Mouse (Mus musculus): Measurements from ENCODE around the gene 4932438H23Rik.
"Not testable (repeated sequence)": the region's sequence is repeated elsewhere in the genome, so short reads cannot be mapped to it uniquely, and the experiment has no call there.

Gene 4932438H23Rik

DNA sequence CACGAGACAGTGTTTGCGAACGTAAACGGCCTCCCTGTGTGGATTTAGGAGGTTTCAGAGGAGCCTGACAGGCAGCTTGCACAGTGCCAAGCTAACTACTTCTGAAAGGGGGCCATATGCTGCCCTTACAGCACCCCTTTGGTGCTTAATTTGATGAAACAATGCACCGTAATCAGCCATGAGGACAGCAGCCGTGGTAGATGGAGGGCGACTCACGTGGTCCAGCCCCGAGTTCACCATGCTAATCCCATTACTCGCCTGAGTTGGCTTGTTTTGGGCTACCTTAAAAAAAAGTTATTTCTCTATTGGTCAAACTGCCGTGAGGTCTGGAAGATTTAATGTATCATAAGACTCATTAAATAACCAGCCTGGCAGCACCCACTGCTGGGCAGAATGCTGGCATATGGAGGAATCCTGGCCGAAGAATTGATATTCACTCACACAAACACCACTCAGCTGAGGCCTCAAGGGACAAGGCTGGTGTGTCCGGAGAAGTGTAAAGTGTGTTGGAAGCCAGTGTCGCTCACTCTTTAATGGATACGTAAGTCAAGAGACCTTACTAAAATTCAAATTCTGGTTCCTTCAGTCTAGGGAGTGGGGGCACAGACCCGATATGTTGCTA, 4.6 kb upstream of the 4932438H23Rik start:
- ATAC-seq (ENCODE audit: low TSS enrichment) = no peak

DNA sequence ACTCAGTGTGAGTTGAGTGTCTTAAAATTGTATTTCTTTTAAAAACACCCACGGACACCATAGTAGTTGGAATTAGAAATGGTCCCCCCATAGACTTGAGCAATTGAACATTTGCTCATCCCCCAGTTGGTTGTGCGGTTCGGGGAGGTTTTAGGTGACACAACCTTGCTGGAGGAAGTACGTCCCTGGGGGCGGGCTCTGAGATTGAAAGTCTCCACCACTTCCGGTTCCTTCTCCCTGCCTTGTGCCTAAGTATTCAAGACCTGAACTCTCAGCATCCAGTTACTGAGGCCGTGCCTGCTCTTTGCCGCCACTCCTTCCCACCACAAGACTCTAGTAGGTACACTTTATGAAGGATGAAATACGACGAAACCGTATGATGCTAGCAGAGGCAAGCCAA, 2.9 kb upstream of the 4932438H23Rik start:
- ATAC-seq (ENCODE audit: low TSS enrichment) = no peak

DNA sequence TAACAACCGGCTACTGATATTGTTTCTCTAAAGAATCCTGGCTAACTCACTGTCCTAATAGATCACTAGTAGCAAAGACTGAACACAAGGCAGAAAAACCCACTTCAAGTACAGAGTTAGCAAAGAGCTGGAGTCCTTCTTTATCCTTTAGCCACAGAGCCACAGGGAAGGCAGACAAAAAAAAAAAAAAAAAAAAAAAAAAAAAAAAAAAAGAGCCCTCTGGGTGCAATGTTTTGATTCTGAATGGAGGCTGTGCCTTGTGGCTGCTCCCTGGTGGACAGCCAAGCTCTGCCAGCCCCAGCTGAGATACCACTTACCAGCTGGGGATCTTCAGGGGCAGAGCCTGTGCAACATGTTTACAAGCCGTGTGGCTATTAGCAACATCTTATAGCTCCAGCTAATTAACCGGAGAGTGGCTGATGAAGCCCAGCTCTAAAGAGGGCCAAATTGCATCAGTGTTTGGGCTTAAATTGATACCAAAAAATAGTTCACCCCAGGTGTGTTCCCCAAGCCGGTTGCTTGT, 2.1 kb upstream of the 4932438H23Rik start:
- ATAC-seq (ENCODE audit: low TSS enrichment) = no peak

DNA sequence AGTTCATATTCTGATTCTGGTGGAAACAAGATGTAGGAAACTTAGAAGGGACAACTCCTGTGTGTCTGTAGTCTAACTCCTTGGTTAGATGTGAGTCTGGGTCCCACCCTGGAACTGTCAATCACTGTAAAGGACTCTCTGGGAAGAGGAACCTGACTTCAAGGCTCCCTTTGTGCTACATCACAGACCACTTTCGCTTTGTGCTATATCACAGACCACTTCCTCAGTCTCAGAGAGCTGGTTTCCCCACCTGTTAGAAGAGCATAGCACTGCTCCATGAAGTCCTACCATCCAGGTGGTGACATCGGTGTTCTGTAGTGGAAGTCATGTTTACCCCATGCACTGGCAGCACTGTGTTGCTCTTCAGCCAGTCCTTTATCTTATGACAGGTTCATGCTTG, 1.1 kb upstream of the 4932438H23Rik start:
- no peak for ATAC-seq (ENCODE audit: low TSS enrichment)

DNA sequence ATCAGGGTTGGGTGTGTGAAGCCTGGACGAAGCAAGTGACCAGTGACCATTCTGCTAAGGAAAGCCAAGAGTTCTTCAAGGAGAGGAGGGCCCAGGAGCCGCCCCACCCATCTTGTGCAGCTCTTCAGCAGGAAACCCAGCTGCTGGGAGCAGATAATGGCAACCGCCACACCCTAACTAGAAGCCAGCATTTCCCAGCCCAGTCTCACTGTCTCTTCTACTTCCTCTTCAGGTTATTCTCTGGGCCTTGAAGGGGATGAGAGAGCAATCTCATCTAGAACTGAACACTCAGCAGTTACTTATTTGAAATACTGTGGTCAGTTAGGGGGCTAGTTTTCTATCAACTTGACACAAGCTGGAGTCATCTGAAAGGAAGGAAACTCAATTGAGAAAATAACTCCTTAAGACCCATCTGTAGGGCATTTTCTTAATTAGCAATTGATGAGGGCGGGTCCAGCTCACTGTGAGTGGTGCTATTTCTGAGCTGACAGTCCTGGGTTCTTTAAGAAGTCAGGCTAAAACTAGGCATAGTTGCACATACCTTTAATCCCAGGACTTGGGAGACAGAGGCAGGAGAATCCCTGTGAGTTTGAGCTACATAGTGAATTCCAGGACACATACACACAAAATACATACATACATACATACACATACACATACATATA, 8.1 kb downstream of the 4932438H23Rik start:
- ATAC-seq (ENCODE audit: low TSS enrichment) = no peak

DNA sequence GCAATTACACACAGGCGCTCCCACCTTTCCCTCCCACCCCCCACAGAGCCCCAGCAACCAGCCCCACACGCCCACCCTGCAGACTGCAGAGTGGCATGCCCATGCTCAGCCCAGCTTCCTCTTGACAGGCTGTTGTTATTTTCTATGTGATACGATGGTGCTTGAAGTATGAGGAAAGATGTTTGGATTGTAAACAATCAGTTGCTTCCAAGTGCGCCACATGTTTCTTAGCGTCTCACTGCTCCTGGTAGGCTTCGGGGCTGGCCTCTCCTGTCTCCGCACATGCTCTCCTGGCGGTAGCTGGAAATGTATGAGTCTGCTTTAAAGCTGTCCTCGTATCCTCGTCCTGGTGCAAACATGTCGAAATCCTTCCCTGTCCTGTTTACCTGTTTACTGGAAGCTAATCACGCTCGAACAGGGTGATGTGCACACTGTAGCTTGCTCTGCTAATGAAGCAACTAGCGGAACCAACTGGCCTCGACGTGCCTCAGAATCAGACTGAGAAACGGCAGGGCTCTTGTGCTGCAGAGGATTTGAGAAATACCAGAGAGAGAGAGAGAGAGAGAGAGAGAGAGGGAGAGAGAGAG, 9.6 kb downstream of the 4932438H23Rik start:
- ATAC-seq (ENCODE audit: low TSS enrichment) = no peak

DNA sequence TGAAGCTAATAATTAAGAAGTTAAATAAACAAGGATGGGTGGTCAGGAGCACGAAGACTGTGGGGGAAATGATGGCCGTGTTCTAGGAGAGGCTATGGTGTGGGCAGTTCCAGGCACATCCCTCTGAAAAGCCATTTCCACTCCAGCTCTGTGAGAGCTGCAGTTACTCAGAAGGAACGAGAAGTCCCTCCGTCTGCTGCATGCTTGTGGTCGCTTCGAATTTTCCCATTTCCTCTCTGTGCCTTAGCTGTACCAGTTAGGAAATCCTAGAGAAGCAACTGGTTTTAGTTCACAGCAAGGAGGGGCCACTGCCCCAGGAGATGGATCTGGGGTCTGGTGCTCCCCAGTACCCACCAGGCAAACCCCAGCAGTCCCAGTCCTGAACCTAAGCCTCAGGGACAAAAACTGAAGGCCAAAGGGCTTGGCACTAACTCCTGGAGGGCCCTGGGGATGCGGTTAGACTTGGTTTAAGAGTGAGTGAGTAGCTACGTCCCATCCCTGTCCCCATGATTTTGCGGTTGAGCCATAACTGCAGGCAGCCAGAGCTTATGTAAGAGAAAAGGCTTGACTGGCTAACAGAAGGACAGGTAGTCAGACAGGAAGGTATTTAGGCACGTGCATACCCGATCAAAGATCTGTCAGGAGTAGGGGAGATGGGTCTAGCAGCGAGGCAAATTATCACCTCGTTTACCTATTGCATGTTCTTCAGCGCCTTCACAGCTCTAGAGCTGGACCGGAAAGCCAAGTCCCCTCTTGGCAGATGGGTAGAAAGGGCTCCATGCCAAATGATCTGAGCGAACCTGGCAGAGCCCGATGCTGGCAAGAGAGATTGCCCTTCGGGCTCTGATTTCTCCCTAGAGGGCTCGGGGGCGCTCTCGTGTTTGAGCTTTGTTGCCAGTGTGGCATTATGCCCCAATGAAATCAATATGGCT, 10.3 kb downstream of the 4932438H23Rik start:
- ATAC-seq (ENCODE audit: low TSS enrichment) = no peak

DNA sequence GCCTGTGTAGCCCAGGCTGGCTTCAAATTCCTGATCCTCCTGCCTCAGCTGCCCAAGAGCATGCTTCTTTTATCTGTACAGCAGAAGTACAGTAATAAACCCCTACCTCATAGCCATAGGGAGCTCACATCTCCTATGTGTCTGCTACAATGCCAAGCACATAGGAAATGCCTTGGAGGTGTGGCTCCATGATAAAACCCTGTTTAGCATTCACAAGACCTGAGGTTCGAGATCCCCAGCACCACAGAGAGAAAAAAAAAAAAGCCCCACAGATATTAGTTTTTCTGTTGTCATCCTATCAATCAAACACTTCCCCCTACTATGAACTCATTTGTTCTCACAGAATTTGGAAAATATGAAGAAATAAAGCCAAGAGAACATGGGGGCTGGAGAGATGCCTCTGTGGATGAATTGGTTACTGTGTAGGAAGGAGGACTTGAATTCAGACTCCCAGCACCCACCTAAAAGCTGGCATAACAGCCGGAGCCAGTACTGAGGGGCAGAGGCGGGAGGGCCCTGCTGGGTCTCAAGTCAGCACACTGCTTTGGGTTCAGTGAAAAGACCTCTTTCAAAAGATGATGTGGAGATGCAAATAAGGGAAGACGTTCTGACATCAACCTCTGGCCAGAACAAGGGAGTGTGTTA, 11.8 kb downstream of the 4932438H23Rik start:
- no peak for ATAC-seq (ENCODE audit: low TSS enrichment)

DNA sequence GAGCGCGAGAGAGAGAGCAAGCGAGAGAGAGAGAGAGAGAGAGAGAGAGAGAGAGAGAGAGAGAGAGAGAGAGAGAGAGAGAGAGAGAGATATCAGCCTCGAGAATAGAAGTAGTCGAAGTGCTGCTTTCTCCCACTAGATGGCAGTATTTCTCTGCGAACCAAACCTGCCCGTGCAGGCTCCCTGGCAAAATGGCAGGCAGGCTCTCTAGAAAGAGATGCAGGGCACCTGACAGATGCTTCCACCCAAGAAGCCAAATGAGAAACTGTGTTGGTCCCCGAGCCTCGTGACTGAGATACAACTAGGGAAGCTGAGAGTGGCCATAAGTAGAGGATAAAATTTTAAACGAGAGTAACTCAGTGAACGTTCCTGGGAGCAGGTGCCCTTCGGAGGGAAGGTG, 13.4 kb downstream of the 4932438H23Rik start:
- ATAC-seq (ENCODE audit: low TSS enrichment) = peak; percentile 91

DNA sequence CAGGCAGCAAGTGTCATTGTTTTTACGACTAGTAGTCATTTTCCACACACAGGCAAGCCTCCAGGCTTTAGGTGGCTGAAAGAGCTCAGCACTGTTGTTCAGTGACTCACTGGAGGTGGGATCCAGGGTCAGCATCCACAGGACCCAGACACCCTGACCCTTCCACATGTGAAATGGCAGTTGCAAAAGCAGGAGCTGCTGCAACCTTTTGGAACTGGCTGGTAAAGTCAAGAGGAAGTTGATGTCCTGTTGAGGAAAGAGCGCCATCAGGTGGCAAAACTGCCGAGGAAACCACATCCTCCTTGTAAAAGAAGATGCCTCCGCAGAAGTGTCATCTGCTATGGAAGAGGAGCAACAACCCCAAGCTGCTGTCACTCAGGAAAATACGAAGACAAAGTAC, 18.7 kb downstream of the 4932438H23Rik start:
- no peak for ATAC-seq (ENCODE audit: low TSS enrichment)

DNA sequence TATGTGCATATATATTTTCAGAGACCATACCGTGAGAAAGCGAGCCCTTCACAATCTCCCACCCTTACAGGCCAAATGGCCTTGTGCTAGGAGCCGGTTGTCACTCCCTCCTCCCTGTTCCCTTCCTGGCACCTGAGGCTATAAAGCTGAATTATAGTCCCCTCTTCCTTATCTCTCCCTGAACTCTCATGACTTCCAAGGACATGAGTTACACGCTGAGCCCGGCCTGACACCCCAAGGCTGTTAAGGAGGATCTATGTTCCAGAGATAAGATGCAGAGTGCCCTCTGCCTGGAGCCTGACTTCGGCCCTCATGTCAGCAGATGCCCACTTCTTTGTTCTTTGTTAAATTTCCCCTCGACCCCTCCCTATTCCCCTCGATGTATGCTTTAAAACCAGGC, 19.5 kb downstream of the 4932438H23Rik start:
- not testable (repeated sequence) for ATAC-seq (ENCODE audit: low TSS enrichment)

DNA sequence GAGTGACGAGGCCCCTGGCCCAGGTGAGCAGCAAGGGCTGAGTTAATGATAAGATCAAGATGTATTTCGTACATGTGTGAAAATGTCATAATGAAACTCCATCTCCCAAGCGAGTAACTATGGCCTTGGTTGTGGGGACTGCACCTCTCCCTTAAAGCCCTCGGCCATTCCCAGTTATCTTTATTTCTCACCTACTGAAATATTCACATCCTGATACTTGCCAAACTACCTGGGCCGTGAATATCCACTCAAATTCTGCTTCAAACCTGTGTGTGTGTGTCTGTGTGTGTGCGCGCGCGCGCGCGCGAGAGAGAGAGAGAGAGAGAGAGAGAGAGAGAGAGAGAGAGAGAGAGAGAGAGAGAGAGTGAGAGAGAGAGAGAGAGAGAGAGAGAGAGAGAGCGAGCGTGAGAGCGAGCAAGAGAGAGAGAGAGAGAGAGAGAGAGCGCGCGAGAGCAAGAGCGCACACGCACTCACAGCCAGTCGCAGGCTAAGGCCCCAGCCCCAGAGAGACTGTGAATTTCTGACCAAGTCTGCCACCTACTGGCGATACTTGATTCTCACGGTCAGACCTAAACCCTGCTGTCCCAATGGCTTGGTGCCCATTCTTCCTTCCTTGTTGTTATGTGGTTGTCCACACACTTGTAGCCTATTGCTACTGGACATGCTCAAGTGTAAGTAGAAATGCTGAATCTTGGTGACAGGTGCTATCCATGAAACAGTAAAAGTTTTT, 21.6 kb downstream of the 4932438H23Rik start:
- ATAC-seq (ENCODE audit: low TSS enrichment) = peak; percentile 98

DNA sequence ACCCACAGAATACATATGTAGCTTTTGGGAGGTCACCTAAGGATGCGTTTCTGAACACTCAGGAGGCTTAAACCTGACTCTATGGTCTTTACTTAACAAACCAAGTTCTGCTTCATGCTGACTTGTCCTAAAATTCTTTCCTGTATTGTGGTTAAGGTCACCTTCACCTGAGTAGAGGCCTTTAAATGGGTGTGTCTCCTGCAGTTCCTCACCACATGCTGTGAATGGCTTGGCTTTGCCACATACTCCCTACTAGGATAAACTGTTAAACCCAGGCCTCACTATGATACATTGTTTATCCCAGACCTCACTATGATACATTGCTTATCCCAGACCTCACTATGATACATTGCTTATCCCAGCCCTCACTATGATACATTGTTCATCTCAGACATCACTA, 22.7 kb downstream of the 4932438H23Rik start:
- no peak for ATAC-seq (ENCODE audit: low TSS enrichment)

DNA sequence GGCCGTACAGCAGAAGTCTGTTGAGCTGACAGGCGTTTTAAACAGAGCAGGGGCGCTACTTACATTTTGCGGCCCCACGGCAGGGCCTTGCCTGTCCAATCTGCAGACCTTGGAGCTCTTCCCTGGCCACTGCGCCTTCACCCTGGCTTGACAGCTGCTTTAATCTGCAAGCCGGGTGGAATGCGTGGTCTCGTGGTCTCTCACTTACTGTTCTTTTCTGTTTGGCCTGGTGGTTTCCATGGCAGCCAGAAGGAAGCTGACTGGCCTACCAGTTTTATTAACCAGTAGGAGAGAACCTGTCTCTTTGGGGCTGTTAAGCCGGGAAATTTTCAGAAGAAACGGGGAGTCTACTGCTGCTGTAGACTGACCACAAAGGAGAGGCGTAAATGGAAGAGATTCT, 26.0 kb downstream of the 4932438H23Rik start:
- ATAC-seq (ENCODE audit: low TSS enrichment) = no peak

DNA sequence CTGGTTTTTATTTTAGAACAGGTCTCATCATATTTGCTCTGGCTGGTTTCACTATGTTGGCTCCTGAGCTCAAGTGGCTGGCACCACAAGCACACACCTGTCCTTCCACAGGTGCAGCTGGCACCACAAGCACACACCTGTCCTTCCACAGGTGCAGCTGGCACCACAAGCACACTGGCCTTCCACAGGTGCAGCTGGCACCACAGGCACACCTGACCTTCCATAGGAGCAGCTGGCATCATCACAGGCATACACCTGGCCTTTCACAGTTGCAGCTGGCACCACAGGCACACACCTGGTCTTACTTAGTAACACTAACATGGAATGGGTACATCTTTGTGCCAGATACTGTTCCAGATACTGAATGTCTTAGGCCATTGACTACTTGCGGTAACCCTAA, 27.8 kb downstream of the 4932438H23Rik start:
- no peak for ATAC-seq (ENCODE audit: low TSS enrichment)

DNA sequence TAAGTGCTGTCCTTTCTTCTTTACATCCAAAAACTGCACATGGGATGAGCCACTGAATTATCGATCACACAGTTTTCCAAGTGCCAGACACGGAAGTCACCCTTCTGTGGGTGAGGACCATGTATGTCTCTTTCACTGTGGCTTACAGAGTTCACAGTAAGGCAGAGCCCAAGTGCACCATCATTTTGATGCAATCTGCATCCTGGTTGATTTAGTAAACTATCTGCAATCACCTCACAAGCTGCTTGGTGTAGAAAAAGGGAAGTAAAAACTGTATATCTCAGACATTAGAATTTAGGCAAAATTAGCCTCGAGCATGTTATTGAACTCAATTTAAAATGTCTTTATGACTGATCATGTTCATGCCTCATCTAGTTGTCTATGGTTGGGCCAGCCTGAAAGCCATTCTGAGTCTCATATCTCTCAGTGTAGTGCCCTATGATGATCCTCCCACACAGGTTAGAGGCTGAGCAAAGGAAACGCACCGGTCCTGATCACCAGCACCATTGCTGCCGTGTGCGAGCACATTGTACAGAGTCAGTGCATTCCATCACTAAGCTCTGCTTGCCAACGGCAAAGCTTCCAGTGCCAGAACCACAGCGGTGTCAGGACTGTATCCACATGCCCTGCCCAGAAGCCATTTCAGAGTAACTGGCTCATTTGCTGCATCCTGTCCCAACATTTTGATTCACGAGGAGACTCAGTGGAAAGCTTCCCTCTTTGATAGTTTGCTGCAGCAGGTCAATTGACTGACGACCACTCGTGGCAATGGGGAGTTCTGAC, 30.1 kb downstream of the 4932438H23Rik start:
- ATAC-seq (ENCODE audit: low TSS enrichment) = no peak

DNA sequence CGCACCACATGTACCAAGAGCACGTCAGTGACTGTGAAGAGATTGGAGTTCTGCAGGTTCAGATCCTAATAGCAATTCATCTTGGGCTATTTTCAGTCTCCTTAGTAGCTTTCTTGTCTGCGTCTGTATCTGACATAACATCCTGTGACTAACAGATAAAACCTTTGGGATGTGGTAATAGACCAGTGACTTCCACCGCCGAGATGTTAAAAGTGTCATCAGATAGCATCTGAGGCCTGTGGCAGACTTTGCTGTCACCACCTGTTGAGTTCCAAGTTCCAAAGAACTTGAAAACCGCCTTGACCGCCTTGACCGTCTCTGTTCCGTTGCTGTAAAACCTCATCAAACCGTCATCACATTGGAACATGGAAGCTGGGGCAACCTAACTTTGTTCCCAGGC, 31.1 kb downstream of the 4932438H23Rik start:
- no peak for ATAC-seq (ENCODE audit: low TSS enrichment)

DNA sequence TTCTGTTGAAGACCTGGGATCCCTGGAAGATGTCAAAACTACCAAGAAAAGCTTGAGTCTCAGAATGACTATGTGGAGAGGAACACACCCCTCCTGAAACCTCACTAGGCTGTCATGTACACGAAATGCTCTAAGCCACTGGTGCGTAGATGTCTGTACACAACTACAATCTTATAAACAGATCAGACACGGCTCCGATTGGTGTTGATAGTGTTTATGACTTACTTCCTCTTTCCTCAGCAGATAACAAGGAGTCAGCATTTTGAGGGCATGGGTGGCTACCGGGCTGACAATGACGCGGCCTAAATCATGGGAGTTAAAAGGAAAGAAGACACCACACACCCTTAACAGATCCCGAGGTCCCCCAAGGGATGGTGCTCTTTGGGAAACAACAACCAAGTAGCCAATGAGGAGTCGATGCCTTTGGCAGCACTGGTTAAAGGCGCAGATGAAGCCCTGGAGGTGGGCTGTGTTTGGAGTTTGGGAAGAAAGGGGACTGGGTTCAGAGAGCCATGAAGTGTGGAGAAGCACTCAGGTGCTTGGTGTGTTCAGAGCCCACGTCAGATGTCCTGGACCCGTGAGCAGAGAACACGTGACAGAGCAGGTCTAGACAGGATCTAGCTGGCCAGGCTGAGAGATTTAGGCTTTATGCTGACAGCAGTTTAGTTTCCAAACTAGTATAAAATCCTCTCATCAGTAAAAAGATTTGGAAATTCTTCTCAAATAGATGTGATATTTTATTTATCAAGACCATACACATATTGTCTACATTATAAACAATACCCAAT, 33.2 kb downstream of the 4932438H23Rik start:
- ATAC-seq (ENCODE audit: low TSS enrichment) = no peak

DNA sequence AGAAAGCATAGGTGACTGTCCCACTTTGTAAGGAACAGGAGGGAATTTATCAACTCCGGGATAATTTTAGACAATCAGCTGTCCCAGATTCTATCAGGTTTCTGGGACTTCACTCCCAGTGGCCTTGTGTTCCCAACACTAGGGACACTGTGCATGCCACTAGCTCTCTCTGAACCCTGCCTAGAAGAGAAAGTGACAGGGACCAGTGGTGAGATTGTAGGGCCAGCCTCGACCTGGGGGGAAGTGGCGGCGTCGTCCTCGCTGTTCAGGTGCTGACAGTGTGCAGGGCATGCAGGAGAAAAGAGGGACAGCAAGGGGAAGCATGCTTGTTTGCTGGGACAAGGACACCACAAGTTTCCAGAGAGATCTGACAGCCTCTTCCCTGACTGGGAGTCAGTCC, 37.2 kb downstream of the 4932438H23Rik start:
- ATAC-seq (ENCODE audit: low TSS enrichment) = no peak
